Mouse (Mus musculus) liver, embryonic 12.5 days (tissue): ENCODE results near the gene Fignl1. TPM values are rescaled to one million over a fixed set of nuclear protein-coding genes. Genes with fewer than 3 reads are reported as not detected.

Experiments
- ATAC-seq: fragments of 200-750 bp; cut with Nextera tagmentation; 2 replicates; pipeline ENCODE4 v1.8.0; 2017; ENCODE audit warnings: moderate number of reproducible peaks, mild to moderate bottlenecking, moderate library complexity
- H3K27ac ChIP-seq: fragments of 300-500 bp; sonication (generic); 2 replicates; pipeline ENCODE4 v1.5.1; 2016; ENCODE audit warnings: mild to moderate bottlenecking
- H3K27me3 ChIP-seq: fragments of 300-500 bp; sonication (generic); replicated peaks from 2 replicates; pipeline ENCODE4 v1.6.1; 2016; ENCODE audit warnings: mild to moderate bottlenecking, moderate library complexity
- H3K36me3 ChIP-seq: fragments of 300-500 bp; sonication (generic); 2 replicates; pipeline ENCODE4 v1.6.1; 2016; ENCODE audit warnings: mild to moderate bottlenecking, moderate library complexity
- H3K4me1 ChIP-seq: fragments of 300-500 bp; sonication (generic); 2 replicates; pipeline ENCODE4 v1.6.1; 2016
- H3K4me2 ChIP-seq: fragments of 300-500 bp; sonication (generic); 2 replicates; pipeline ENCODE4 v1.6.1; 2016; ENCODE audit warnings: mild to moderate bottlenecking, moderate library complexity
- H3K4me3 ChIP-seq: fragments of 300-500 bp; sonication (generic); 2 replicates; pipeline ENCODE4 v1.5.1; 2016; ENCODE audit warnings: mild to moderate bottlenecking, moderate library complexity
- H3K9ac ChIP-seq: fragments of 300-500 bp; sonication (generic); 2 replicates; pipeline ENCODE4 v1.6.1; 2016; ENCODE audit warnings: mild to moderate bottlenecking, moderate library complexity
- H3K9me3 ChIP-seq: fragments of 300-500 bp; sonication (generic); replicated peaks from 2 replicates; pipeline ENCODE4 v1.6.1; 2016; ENCODE audit warnings: mild to moderate bottlenecking, moderate library complexity
- WGBS: fragments of 180-500 bp; shearing (Covaris S2); methylation state at CpG from one replicate; pipeline ENCODE4 v1.1.7; 2016; ENCODE audit not compliant: insufficient replicate concordance; 5-methylcytosine and 5-hydroxymethylcytosine counted together
- polyA plus RNA-seq: library from polyadenylated mRNA; unstranded; fragments of >200 nt; fragmentation: Nextera tagmentation; extraction: Ambion mirVana; gene quantifications from 2 replicates; pipeline ENCODE4 v1.2.1, GENCODE M21; 2016

Gene Fignl1
- polyA plus RNA-seq, 1 experiment from 2014 or later: 126 TPM

GRCm38 (mm10) chr11:11751091-11751490, 57.7 kb downstream of the Fignl1 start:
- no peak overlapping the region for H3K9ac ChIP-seq
- no peaks in the 10 kb centered on the region for H3K9me3 ChIP-seq
- no peak overlapping the region for H3K4me2 ChIP-seq
- WGBS: 81% methylated on average over 5 of the region's 5 CpGs
- H3K4me1 ChIP-seq: no peaks in the 10 kb centered on the region
- no peak overlapping the region for H3K27ac ChIP-seq
- ATAC-seq: no peak
- no peak overlapping the region for H3K4me3 ChIP-seq
- peaks cover 100% of the 10 kb centered on the region for H3K36me3 ChIP-seq
- no peaks in the 10 kb centered on the region for H3K27me3 ChIP-seq

GRCm38 (mm10) chr11:11744222-11744621, 64.5 kb downstream of the Fignl1 start:
- Histone ChIP-seq H3K9ac (no peak overlapping the region), H3K4me2 (no peak overlapping the region), H3K4me3 (no peak overlapping the region), H3K27me3 (no peaks in the 10 kb centered on the region), H3K36me3 (peaks cover 71% of the 10 kb centered on the region), H3K4me1 (peaks cover 30% of the 10 kb centered on the region), H3K9me3 (no peaks in the 10 kb centered on the region), H3K27ac (peak overlapping the region; percentile 48; the same call in 1 of the 2 replicates)
- WGBS: 57% methylated on average over 1 of the region's 1 CpGs
- ATAC-seq: no peak

- Histone ChIP-seq H3K36me3 (peaks cover 67% of the 10 kb centered on the region), H3K4me2 (peak overlapping the region; percentile 20; the same call in 1 of the 2 replicates), H3K4me1 (peaks cover 39% of the 10 kb centered on the region), H3K27ac (peak overlapping the region; percentile 87), H3K27me3 (no peaks in the 10 kb centered on the region), H3K9me3 (no peaks in the 10 kb centered on the region), H3K9ac (peak overlapping the region; percentile 22), H3K4me3 (no peak overlapping the region)
- 7% methylated on average over 2 of the region's 2 CpGs for WGBS
- ATAC-seq: peak; percentile 82
Observed at GRCm38 (mm10) chr11:11742626-11743025, 66.1 kb downstream of the Fignl1 start.

GRCm38 (mm10) chr11:11741574-11741973, 67.2 kb downstream of the Fignl1 start:
- Histone ChIP-seq H3K4me2 (no peak overlapping the region), H3K27me3 (no peaks in the 10 kb centered on the region), H3K4me3 (no peak overlapping the region), H3K9me3 (no peaks in the 10 kb centered on the region), H3K27ac (peak overlapping the region; percentile 87), H3K36me3 (peaks cover 66% of the 10 kb centered on the region), H3K4me1 (peaks cover 46% of the 10 kb centered on the region), H3K9ac (no peak overlapping the region)
- 87% methylated on average over 5 of the region's 5 CpGs for whole genome bisulfite sequencing
- no peak for ATAC-seq

- H3K27me3 ChIP-seq: no peaks in the 10 kb centered on the region
Observed at GRCm38 (mm10) chr11:11740603-11741002, 68.2 kb downstream of the Fignl1 start.

GRCm38 (mm10) chr11:11739054-11739453, 69.7 kb downstream of the Fignl1 start:
- Histone ChIP-seq H3K36me3 (peaks cover 64% of the 10 kb centered on the region), H3K27ac (peak overlapping the region; percentile 62), H3K4me2 (no peak overlapping the region), H3K9ac (no peak overlapping the region), H3K9me3 (no peaks in the 10 kb centered on the region), H3K4me1 (peaks cover 71% of the 10 kb centered on the region), H3K27me3 (no peaks in the 10 kb centered on the region), H3K4me3 (no peak overlapping the region)
- ATAC-seq: no peak
- WGBS: 86% methylated on average over 3 of the region's 3 CpGs

More at GRCm38 (mm10) chr11:11740603-11741002, 68.2 kb downstream of the Fignl1 start:
- WGBS: 68% methylated on average over 5 of the region's 5 CpGs
- H3K36me3 ChIP-seq: peaks cover 67% of the 10 kb centered on the region
- H3K27ac ChIP-seq: peak overlapping the region; percentile 80
- H3K4me2 ChIP-seq: no peak overlapping the region
- no peak overlapping the region for H3K9ac ChIP-seq
- H3K4me1 ChIP-seq: peaks cover 56% of the 10 kb centered on the region
- H3K9me3 ChIP-seq: no peaks in the 10 kb centered on the region
- H3K4me3 ChIP-seq: no peak overlapping the region
- no peak for ATAC-seq

GRCm38 (mm10) chr11:11737562-11737961, 71.2 kb downstream of the Fignl1 start:
- Histone ChIP-seq H3K9me3 (no peaks in the 10 kb centered on the region), H3K4me2 (no peak overlapping the region), H3K4me3 (no peak overlapping the region), H3K4me1 (peaks cover 80% of the 10 kb centered on the region), H3K27ac (peak overlapping the region; percentile 95; the same call in 1 of the 2 replicates), H3K36me3 (peaks cover 65% of the 10 kb centered on the region), H3K9ac (no peak overlapping the region), H3K27me3 (no peaks in the 10 kb centered on the region)
- ATAC-seq: no peak
- WGBS: 55% methylated on average over 2 of the region's 2 CpGs

Other genes starting within 250 kb of the Fignl1 start
- not detected in 2 replicates for gene 4930512M02Rik, start 181.1 kb downstream of the Fignl1 start, polyA plus RNA-seq
- 59.1 and 61.0 TPM in 2 replicates for gene Ikzf1, start 124.0 kb downstream of the Fignl1 start, polyA plus RNA-seq
- gene Ddc, start 89.2 kb upstream of the Fignl1 start, polyA plus RNA-seq: 9.3 and 10.4 TPM in 2 replicates
- 206 and 211 TPM in 2 replicates for gene Grb10, start 229.7 kb upstream of the Fignl1 start, polyA plus RNA-seq